Mouse (Mus musculus): ENCODE data around the gene Pga5.

The Pga5 gene

DNA sequence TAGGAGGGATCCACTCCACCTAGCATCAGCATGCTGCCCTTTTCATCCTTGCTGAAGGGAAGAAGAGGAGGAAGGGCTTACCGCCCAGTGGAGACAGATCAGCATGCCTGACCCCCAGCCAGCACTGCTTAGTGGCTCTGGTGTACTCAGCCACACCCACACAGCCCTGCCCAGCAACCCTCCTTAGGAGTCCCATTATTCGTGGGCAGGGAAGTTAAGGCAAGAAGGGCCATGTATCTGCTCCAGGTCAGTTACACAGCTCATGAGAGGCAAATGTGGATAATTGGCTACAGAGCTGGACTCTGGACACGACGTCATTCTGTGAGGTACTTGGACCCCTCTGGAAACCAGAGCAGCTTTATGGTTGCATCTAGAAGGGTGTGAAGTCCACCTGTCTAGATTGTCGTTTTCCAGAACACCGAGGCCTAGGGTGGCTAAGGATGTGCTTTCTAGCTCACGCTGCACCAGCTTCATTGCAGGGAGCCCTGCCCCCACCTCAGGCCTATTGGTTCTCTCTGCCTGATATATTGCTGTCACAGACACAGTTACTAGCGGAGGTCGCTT lies 5.9 kb downstream of the Pga5 start:
- intact Hi-C loops (cut with DNase I) = no loop called here

DNA sequence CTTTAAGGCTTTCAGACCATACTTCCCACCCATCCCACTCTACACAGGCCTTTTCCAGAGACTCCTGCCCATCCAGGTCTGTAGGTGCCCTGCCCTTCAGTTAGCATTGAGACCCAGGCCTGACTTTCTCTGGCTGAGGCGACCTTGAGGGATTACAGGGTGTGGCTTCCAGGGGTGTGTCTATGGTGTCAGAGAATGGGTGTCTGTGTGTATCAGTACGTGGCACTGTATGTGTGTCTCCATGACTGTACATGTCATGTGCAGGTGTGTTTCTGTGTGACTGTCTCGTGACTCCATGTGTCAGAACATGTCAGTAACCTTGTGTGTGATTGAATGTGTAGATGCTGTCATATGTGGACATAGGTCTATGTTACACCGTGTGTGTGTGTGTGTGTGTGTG lies 6.6 kb downstream of the Pga5 start:
- intact Hi-C loops (cut with DNase I) = no loop called here

- intact Hi-C loops (cut with DNase I) = no loop called here
Measured at GRCm38 (mm10) chr19:10665499-10665898, 12.4 kb downstream of the Pga5 start.

- intact Hi-C loops (cut with DNase I) = no loop called here
Measured at GRCm38 (mm10) chr19:10665093-10665492, 12.8 kb downstream of the Pga5 start.

- intact Hi-C loops (cut with DNase I) = no loop called here
Measured at GRCm38 (mm10) chr19:10662665-10663064, 15.2 kb downstream of the Pga5 start.

DNA sequence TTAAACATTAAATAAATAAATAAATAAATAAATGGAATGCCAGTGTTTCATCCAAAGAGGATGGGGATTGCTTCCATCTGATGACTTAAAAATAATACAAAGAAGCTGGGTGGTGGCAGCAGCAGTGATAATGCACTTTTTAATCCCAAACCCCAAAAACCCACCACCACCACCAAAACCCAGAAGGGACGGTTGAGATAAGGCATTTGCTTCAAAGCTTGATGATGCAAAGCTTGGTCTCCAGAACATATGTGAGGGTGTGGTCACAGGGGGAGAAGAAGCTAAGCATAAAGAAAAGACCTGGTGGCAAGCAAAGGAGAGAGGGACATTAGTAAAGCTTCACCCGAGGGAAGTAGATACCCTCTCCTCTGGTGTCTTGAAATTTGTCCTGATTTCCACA lies 16.0 kb downstream of the Pga5 start:
- intact Hi-C loops (cut with DNase I) = no loop called here

DNA sequence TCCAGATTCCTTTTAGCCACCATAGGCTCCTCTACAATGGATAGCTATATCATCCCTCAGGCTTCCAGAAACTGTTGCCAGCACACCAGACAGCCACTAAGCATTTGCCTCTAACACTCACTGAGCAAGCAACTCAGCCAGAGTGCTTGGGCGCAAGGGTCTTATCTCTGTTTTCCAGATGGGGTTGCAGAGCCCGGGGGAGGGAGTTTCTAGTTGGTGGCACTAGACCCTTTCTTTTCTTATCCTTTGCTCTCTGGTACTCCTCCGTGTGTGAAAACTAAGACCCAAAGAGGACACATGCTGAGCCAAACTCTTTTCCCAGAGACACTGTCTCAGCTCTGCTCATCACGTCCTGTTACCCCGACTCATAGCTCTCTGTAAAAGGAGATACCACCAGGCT lies 16.5 kb downstream of the Pga5 start:
- intact Hi-C loops (cut with DNase I) = no loop called here

DNA sequence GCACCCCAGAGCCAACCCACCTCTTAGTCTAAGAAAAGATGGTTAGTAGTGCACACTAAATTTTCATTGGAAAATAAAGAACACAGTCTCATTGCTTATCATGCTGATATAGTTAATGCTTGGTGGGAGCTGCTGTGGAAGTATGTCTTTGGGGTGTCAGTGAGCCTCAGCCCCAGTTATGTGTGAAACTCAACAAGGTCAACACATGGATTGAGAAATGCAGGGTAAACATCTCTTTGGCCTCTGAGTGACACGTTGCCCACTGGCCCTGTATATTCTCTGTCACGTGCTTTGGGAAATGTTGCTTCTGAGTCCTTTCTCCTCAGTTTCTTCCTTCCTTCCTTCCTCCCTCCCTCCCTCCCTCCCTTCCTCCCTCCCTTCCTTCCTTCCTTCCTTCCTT lies 19.5 kb downstream of the Pga5 start:
- intact Hi-C loops (cut with DNase I) = no loop called here

DNA sequence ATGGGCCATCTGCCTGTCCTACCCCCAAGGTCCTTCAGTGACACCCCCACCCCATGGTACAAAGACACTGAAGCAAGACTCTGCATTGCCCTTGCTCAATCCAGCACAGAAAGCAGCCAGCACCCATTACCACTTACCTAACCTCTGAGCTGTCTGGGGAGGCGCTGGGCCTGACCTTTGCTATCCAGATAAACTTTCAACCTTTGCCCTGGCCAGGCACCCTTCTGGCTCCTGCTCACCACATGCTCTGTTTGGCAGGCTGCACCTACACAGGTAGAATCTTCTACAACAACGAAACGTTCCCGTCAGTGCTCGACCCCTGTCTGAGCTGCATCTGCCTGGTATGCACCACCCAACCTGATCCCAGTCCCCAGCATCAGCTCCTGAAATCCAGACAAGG lies 20.1 kb downstream of the Pga5 start:
- intact Hi-C loops (cut with DNase I) = no loop called here

DNA sequence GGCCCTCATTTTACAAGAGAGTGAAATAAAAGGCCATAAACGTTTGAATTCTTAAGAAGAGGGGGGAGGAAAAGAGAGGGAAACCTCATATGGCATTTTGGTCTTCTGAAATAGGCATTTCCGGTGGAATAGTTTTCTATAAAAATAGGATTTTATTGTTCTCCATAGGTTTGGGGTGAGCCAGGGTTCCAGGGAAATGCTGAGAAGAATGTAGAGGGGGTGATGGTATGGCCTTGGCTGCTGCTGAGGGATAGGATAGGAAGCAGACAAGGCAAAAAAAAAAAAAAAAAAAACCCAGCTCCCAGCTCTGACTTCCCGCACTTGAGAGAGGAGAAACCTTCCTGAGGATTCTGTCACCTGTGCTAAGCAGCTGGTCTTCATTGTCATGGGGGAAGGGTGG lies 21.8 kb downstream of the Pga5 start:
- intact Hi-C loops (cut with DNase I) = no loop called here

DNA sequence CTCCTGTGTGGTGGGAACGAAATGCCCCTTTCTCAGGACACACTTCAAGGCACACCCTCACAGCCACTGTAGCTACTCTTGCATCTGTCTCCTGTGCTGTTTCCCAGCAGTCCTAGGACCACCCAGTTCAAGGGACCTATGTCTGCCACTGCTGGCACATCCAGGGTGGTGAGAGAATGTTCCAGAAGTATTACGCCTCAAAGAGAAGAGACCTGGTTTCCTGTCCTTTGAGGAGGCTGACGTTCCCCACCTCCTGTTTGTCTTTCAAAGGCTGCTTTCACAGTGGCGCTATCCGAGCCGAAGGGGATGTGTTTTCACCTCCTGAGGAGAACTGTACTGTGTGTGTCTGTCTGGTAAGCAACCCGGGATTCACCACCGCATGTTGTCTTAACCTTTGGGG lies 29.7 kb downstream of the Pga5 start:
- intact Hi-C loops (cut with DNase I) = no loop called here

DNA sequence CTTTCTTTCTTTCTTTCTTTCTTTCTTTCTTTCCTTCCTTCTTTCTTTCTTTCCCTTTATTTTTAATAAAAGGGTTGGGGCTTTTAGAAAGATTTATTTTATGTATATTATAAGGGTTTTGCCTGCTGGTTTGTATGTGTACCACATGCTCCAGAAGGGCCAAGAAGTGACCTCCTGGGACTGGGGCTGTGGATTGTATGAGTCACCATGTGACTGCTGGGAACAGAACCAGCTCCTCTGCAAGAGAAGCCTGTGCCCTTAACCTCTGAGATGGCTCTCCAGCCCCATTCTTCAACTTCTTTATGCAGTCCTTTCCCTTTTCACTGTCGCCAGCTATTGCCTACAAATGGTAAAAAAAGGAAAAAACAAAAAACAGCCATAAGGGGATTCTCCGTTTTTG lies 32.3 kb downstream of the Pga5 start:
- intact Hi-C loops (cut with DNase I) = no loop called here

- intact Hi-C loops (cut with DNase I) = no loop called here
Measured at GRCm38 (mm10) chr19:10640589-10641378, 37.1 kb downstream of the Pga5 start.

DNA sequence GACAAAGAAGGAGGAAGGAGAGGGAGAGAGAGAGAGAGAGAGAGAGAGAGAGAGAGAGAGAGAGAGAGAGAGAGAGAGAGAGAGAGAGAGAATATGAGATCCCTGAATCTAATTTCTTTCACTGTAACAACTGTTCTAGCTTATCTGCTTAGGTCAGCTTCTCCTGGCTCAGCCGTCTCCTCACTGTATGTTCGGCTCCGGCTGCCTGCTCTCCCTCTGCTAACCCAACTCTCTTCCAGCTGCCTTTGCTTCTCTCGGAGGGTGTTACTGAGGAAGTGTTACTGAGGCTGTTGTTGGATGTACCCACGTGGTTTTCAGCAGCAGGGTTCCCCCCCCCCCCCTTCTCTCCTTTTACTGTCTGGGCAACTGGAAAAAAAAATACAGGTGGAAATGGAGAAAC lies 37.8 kb downstream of the Pga5 start:
- intact Hi-C loops (cut with DNase I) = no loop called here

DNA sequence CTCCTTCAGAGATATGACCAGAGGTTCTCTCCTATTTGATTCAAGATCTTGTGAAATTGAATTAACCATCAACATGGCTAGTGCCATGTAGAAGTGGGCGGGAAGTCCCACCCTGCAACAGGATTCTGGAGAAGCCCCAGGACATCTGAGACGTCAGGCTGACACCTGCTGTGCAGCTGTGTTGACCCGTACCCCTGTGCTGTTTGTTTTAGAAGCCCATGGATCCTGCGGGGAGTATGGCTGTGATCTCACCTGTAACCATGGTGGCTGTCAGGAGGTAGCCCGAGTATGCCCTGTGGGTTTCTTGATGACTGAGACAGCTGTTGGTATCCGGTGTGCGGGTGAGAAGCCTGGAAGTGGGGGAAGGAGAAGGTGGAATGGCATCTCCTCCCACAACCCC lies 40.0 kb downstream of the Pga5 start:
- intact Hi-C loops (cut with DNase I) = no loop called here

- intact Hi-C loops (cut with DNase I) = no loop called here
Measured at GRCm38 (mm10) chr19:10634872-10635318, 43.0 kb downstream of the Pga5 start.

- intact Hi-C loops (cut with DNase I) = no loop called here
Measured at GRCm38 (mm10) chr19:10634106-10634871, 43.6 kb downstream of the Pga5 start, which contains the start of gene Vwce. Gene Vwce, plus strand, starts transcription at chr19:10634213.
